Mouse (Mus musculus) testis, postnatal 10 days (tissue): ENCODE results near the gene Cbx4.
A peak's percentile ranks its signal among the peaks of the same experiment; 100 is the strongest.

Experiments used
- DNase-seq: peaks from one replicate; pipeline ENCODE4 v3.0.0; 2021; ENCODE audit warnings: low spot score

Gene Cbx4

GRCm38 (mm10) chr11:119056301-119057211, 29.5 kb downstream of the Cbx4 start:
- peak; percentile 79 for DNase-seq

DNA sequence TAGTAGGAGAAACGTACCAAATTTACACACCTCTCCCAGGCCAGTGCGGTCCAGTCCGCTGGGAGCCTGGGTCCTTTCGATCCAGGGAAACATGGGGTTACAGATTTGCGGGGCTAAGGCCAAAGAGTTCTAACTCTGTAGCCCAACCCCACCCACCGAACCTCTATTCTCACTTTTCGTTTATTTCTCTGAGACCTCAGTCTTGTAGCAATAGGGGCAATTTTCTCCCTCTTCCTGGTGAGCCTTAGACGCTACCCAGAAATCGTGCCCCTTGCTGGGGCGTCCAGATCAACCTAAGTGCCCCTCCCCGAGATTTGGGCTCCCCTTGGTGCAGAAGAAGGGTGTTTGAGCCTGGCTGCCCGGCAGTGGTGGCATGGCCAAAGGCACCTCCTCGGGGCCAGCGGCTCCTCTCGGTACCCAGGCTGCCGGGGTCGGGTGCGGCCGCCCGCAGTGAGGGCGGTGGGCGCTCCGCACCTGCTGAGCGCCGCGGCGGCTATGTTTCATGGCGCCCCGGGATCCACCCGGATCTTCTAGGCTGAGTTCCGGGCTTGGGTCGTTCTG, 30.4 kb downstream of the Cbx4 start:
- peak; percentile 55 for DNase-seq

DNA sequence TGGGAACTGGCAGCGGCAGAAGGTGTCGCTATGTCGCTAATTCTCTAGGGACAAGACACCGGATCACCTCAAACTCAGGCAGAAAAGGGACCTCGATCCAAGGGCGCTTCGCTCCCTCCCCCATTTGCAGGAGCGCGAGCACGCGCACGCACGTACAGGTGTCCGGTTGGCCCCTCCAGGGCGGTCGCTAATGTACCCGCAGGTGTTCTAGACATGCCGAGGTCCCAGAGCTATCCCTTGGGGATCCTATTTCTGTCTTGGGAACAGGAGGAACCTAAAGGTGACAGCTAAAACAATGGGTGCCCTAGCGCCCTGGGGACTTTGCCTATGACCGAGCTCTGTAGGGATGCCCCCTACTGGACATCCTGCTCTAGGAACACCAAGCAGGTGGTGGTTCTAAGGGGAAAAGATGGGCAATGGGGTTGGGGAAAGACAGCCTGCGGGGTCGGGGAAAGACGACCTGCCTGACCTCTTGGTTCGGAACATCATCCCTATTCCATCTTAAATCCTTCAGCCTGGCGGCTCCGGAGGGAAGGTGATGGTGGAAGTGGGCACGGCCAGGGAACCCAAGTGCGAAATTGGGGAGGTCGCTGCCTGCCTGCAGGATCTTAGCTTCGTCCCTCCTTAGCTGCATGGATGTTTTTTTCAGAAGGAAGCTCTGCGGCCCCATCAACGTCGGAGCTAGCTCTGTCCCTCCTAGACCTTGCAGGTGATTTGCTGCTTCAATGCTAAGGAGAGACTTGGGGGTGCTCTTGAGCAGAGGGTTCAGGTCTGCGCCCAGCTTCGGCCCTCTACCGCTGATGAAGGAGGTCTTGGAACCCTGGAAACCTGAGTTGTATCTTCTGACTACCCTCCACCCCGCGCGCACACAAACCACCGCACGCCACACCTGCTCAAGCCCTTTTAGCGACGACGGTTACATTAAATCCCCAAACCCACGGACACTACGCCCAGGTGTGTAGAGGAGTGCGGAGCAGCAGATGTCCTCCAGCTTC, 31.4 kb downstream of the Cbx4 start:
- peak; percentile 57 for DNase-seq

DNA sequence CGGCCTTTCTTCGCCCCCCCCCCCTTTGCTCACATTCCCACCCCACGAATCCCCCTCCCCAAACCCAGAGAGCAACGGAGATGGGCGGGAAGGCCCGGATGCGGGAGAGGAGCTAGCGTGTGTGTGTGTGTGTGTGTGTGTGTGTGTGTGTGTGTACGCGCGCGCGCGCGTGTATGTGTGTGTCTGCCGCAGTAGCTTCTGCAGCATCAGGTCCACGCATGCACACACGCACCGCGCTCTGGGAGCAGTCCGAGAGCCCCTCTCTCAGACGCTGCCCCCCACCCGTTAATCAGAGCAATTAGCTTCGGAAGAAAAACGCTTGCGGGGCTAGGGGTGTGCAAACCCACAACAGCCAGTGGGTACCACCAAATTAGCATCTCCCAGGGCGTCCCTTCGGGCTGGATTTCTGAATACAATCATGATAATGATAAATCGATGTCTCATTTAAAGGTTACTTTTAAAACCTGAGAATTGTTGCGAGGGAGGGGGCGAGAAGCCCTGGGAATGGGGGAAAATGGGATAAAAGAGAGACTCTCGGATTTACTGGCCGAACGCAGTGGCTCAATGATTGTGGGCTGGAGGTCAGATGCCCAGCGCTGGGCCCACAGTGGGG, 32.2 kb downstream of the Cbx4 start:
- DNase-seq = peak; percentile 52

GRCm38 (mm10) chr11:119053257-119053670, 32.8 kb downstream of the Cbx4 start:
- DNase-seq = peak; percentile 83

- no peak for DNase-seq
These were observed 33.3 kb downstream of the Cbx4 start for GRCm38 (mm10) chr11:119052661-119053256.

DNA sequence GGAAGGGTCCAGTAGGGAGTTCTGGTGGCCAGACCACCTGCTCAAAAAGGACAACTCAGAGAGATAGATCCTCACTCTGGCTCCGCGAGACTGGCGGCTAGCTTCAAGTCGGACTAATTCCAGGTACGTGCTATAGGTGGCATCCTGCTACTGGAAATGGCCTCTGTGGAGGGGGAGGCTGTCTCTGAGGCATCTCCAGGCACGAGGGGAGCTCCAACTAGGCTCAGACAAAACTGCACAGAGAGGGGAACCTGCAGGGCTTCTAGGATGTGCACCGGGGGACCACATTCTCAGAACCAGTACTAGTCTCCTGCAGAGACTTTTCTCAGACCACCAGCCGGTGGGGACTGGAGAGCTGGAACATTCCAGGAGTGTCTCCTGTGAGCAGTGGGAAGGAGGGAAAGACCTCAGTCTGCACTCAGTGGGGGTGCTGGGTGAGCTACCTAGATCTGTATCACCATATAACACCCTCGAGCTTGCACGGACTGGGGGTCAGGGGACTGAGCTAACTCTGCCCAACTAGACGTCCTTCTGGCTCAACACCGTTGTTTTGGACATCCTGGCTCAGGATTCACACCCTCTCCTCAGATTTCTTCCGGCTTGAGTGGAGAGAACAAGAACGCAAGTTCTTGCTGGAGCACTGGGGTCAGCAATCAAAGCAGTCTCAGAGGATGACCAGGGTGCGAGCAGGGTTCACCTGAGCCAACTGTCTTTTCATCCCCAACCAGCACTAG, 33.9 kb downstream of the Cbx4 start:
- DNase-seq = no peak

GRCm38 (mm10) chr11:119051426-119051825, 34.6 kb downstream of the Cbx4 start:
- no peak for DNase-seq

DNA sequence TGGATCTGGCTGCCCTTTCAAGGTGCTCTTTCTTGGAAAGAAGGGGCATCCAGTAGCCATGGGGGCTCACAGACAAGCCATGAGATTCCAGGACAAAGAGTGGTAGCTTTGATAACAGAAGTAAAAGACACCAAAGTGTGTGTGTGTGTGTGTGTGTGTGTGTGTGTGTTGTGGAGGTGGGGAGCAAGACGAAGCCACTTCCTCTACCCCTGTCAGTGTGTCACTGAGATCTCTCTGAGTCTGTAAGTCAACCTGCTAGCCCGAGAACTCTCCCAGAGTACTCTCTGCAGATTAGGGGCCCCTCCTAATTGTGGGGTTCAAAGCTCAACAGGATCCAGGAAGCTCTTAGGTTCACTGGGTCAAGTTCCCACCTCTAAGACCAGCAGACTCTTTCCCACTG, 35.7 kb downstream of the Cbx4 start:
- no peak for DNase-seq

DNA sequence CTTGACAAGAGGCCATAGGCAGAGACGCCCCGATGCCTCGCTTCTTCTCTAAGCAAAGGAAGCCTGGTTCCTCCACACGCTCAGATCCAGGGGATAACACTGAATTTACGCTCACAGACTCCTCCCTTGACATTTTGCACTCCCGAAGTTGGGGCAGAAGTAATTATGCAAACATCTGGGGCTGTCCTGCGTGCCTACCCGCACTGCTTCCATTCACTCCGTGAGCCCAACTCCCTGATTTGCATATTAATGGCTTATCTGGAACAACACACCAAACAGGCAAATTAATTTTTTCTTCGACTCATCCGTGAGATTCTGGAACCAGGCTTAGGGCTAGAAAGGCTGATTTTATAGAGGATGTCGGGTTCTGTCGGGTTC, 37.9 kb downstream of the Cbx4 start:
- DNase-seq = no peak

GRCm38 (mm10) chr11:119047261-119048132, 38.5 kb downstream of the Cbx4 start:
- DNase-seq = no peak

GRCm38 (mm10) chr11:119046601-119047245, 39.3 kb downstream of the Cbx4 start:
- DNase-seq = no peak

GRCm38 (mm10) chr11:119044551-119045337, 41.3 kb downstream of the Cbx4 start:
- no peak for DNase-seq

DNA sequence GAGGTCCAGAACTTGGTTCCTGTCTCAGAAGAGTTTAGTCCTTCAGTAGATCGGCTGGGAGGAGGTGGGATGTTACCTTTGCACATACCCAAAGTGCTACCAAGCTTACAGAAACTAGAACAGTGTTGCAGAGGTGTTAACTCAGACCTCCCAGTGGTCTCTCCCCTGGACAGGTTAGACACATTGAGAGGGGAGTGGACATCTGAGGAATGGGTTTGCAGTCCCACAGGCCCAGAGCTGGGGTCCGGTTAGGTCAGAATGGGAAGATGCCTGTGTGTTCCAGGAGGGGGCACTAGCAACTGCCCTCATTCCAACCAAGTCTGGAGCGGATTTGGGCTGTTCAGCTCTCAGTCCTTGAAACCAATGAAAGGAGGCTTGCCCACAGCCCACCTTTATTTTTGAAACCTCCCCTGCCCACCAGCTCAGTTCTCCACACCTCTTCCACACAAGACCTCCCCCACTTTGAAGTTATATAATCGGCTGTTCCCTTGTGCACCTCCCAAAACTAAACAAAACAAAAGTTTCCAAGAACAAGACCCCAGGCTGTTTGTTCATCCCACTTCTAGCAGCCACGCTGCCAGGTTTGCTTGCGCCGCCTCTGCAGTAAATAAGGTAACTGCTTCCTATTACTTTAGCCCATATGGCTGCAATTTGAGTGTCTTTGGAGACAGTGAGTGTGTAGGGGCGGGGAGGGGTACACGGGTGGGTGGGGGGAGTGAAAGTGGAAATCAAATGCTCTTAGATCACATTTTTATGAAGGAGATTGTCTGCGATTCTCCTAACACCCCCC, 42.1 kb downstream of the Cbx4 start:
- DNase-seq = no peak

GRCm38 (mm10) chr11:119043273-119043540, 42.8 kb downstream of the Cbx4 start:
- DNase-seq = no peak

- no peak for DNase-seq
These were observed 43.4 kb downstream of the Cbx4 start for GRCm38 (mm10) chr11:119042466-119043272.
